Mouse (Mus musculus) E14TG2a.4 (cell line): Measurements from ENCODE around the gene Cenpu.

ENCODE experiments used
- H3K27me3 ChIP-seq: 2 replicates; pipeline ENCODE4 v1.6.1; 2014; ENCODE audit warnings: low read length, control low read depth; ENCODE audit not compliant: insufficient read depth
- H3K36me3 ChIP-seq: 2 replicates; pipeline ENCODE4 v1.6.1; 2014; ENCODE audit warnings: low read length, control low read depth; ENCODE audit not compliant: insufficient read depth
- H3K4me1 ChIP-seq: replicated peaks from 2 replicates; pipeline ENCODE4 v1.6.1; 2014; ENCODE audit warnings: low read depth, low read length, control low read depth
- H3K4me3 ChIP-seq: replicated peaks from 2 replicates; pipeline ENCODE4 v1.5.1; 2014; ENCODE audit warnings: mild to moderate bottlenecking, low read length
- H3K9me3 ChIP-seq: 2 replicates; pipeline ENCODE4 v1.6.1; 2014; ENCODE audit warnings: low read length, control low read depth
- CTCF ChIP-seq: conservative IDR thresholded peaks from 2 replicates; pipeline ENCODE4 v1.5.1; 2014; ENCODE audit warnings: low read length
- NANOG ChIP-seq: IDR thresholded peaks from 2 replicates; pipeline ENCODE4 v1.6.1; 2014; ENCODE audit warnings: borderline replicate concordance, low read length, mixed read lengths
- POU5F1 ChIP-seq: IDR thresholded peaks from 2 replicates; pipeline ENCODE4 v1.6.1; 2014; ENCODE audit warnings: low read length, borderline replicate concordance

The Cenpu gene

GRCm38 (mm10) chr8:46597411-46597810, 45.6 kb downstream of the Cenpu start:
- Histone ChIP-seq H3K4me3 (no peak overlapping the region), H3K27me3 (no peaks in the 10 kb centered on the region), H3K36me3 (peaks cover 51% of the 10 kb centered on the region), H3K4me1 (peaks cover 10% of the 10 kb centered on the region), H3K9me3 (no peaks in the 10 kb centered on the region)
- TF ChIP-seq CTCF (no peak), POU5F1 (no peak), NANOG (no peak)

DNA sequence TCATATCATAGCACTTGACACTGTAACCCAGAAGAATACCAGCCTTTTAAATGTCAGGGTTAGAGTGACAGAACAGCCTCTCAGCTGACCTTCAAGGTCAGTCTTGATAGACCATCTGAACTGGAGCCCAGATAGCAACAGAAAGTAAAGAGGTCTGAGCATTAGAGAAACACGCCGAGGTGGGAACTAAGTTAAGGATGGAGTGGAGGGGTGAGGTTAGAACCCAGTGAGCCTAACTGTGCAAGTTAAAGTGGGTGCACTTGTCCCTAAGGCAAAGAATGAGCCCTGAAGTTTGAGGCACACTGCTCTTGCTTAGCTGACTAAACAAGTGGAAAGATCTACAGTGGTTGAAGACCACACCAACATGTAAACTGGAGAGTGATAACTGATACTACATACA, 46.3 kb downstream of the Cenpu start:
- Histone ChIP-seq H3K36me3 (peaks cover 51% of the 10 kb centered on the region), H3K4me3 (no peak overlapping the region), H3K9me3 (no peaks in the 10 kb centered on the region), H3K27me3 (no peaks in the 10 kb centered on the region), H3K4me1 (peaks cover 10% of the 10 kb centered on the region)
- TF ChIP-seq NANOG (no peak), POU5F1 (no peak), CTCF (no peak)

GRCm38 (mm10) chr8:46598753-46599152, 46.9 kb downstream of the Cenpu start:
- Histone ChIP-seq H3K4me3 (no peak overlapping the region), H3K4me1 (peaks cover 10% of the 10 kb centered on the region), H3K27me3 (no peaks in the 10 kb centered on the region), H3K9me3 (no peaks in the 10 kb centered on the region), H3K36me3 (peaks cover 50% of the 10 kb centered on the region)
- no peak for TF ChIP-seq POU5F1
- TF ChIP-seq NANOG: no peak

GRCm38 (mm10) chr8:46599314-46599904, 47.6 kb downstream of the Cenpu start:
- TF ChIP-seq POU5F1 (no peak), NANOG (no peak), CTCF (no peak)
- no peaks in the 10 kb centered on the region for H3K27me3 ChIP-seq
- peaks cover 47% of the 10 kb centered on the region for H3K36me3 ChIP-seq
- H3K9me3 ChIP-seq: no peaks in the 10 kb centered on the region
- H3K4me3 ChIP-seq: no peak overlapping the region
- H3K4me1 ChIP-seq: peaks cover 10% of the 10 kb centered on the region

- Histone ChIP-seq H3K4me3 (no peak overlapping the region), H3K9me3 (no peaks in the 10 kb centered on the region), H3K4me1 (peaks cover 9% of the 10 kb centered on the region), H3K27me3 (no peaks in the 10 kb centered on the region), H3K36me3 (peaks cover 56% of the 10 kb centered on the region)
- TF ChIP-seq NANOG (no peak), POU5F1 (no peak), CTCF (no peak)
Observed at GRCm38 (mm10) chr8:46600959-46601707, 49.3 kb downstream of the Cenpu start.

DNA sequence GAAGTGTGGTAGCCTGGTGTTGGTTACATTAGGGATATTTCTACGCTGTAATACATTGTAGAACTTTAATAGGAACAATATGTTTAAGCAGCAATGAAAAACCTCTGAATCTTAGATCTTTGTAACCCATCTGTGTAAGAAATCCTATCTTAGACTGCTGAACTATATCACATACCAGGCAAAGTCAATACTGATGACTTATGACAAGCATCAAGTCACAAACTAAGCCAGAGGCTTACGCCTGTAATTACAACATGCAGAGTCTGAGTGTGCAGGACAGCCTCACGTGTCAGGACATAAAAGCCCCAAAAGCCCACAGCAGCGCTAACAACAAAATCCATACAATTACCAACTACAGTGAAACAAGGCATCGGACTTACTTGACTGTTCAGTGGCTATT, 51.8 kb downstream of the Cenpu start:
- Histone ChIP-seq H3K27me3 (no peaks in the 10 kb centered on the region), H3K36me3 (peaks cover 48% of the 10 kb centered on the region), H3K4me3 (no peak overlapping the region), H3K9me3 (no peaks in the 10 kb centered on the region), H3K4me1 (0 out of 2 replicates have a peak, but pooled peaks cover 3% of the 10 kb centered on the region)
- no peak for TF ChIP-seq POU5F1
- no peak for TF ChIP-seq NANOG
- TF ChIP-seq CTCF: no peak

GRCm38 (mm10) chr8:46606930-46607329, 55.1 kb downstream of the Cenpu start:
- Histone ChIP-seq H3K9me3 (no peaks in the 10 kb centered on the region), H3K4me1 (peaks cover 3% of the 10 kb centered on the region; the same call in 1 of the 2 replicates), H3K36me3 (peaks cover 58% of the 10 kb centered on the region), H3K4me3 (no peak overlapping the region), H3K27me3 (no peaks in the 10 kb centered on the region)
- TF ChIP-seq NANOG (no peak), POU5F1 (no peak), CTCF (no peak)

GRCm38 (mm10) chr8:46611557-46611956, 59.7 kb downstream of the Cenpu start:
- Histone ChIP-seq H3K36me3 (peaks cover 41% of the 10 kb centered on the region), H3K27me3 (no peaks in the 10 kb centered on the region), H3K9me3 (no peaks in the 10 kb centered on the region), H3K4me3 (no peak overlapping the region), H3K4me1 (peaks cover 15% of the 10 kb centered on the region)
- TF ChIP-seq POU5F1 (no peak), NANOG (no peak), CTCF (no peak)
